Mouse (Mus musculus) intestine, postnatal 0 days (tissue): Measurements from ENCODE around the gene Islr. TPM values are rescaled to one million over a fixed set of nuclear protein-coding genes. Genes with fewer than 3 reads are reported as not detected.

ENCODE experiments used
- ATAC-seq: fragments of 200-750 bp; cut with Nextera tagmentation; 2 replicates; pipeline ENCODE4 v1.8.0; 2017; ENCODE audit warnings: mild to moderate bottlenecking, moderate TSS enrichment, moderate library complexity
- H3K27ac ChIP-seq: fragments of 300-500 bp; sonication (generic); 2 replicates; pipeline ENCODE4 v1.5.1; 2014; ENCODE audit warnings: mild to moderate bottlenecking, low read depth, low read length, moderate library complexity
- H3K27me3 ChIP-seq: fragments of 300-500 bp; sonication (generic); replicated peaks from 2 replicates; pipeline ENCODE4 v1.6.1; 2014; ENCODE audit warnings: low read length, mixed read lengths; ENCODE audit not compliant: control insufficient read depth, insufficient read depth
- H3K36me3 ChIP-seq: fragments of 300-500 bp; sonication (generic); 2 replicates; pipeline ENCODE4 v1.6.1; 2014; ENCODE audit warnings: mild to moderate bottlenecking, moderate library complexity; ENCODE audit not compliant: control insufficient read depth, insufficient read depth
- H3K4me1 ChIP-seq: fragments of 300-500 bp; sonication (generic); replicated peaks from 2 replicates; pipeline ENCODE4 v1.6.1; 2014; ENCODE audit warnings: antibody characterized with exemption, low read length, mixed read lengths; ENCODE audit not compliant: control insufficient read depth, insufficient read depth
- H3K4me2 ChIP-seq: fragments of 300-500 bp; sonication (generic); replicated peaks from 2 replicates; pipeline ENCODE4 v1.6.1; 2014; ENCODE audit warnings: low read depth, mild to moderate bottlenecking, moderate library complexity
- H3K4me3 ChIP-seq: fragments of 300-500 bp; sonication (generic); 2 replicates; pipeline ENCODE4 v1.5.1; 2014; ENCODE audit warnings: low read depth, low read length
- H3K9ac ChIP-seq: fragments of 300-500 bp; sonication (generic); 2 replicates; pipeline ENCODE4 v1.6.1; 2014; ENCODE audit warnings: mild to moderate bottlenecking, low read depth, low read length
- H3K9me3 ChIP-seq: fragments of 300-500 bp; sonication (generic); 2 replicates; pipeline ENCODE4 v1.6.1; 2016; ENCODE audit warnings: mixed run types; ENCODE audit not compliant: control insufficient read depth
- CTCF ChIP-seq: sonication (generic); IDR thresholded peaks from 2 replicates; pipeline ENCODE4 v1.5.1; 2016; ENCODE audit warnings: low read depth, mild to moderate bottlenecking, control low read depth, antibody characterized with exemption, moderate library complexity
- WGBS: fragments of 180-500 bp; shearing (Covaris S2); extraction: QIAGEN DNeasy Blood & Tissue Kit; methylation state at CpG from one replicate; pipeline ENCODE4 v1.1.7; 2014; 5-methylcytosine and 5-hydroxymethylcytosine counted together
- polyA plus RNA-seq: library from polyadenylated mRNA; unstranded; fragments of >200 nt; fragmentation: Nextera tagmentation; extraction: Ambion mirVana; gene quantifications from 2 replicates; pipeline ENCODE4 v1.2.1, GENCODE M21; 2015

The Islr gene
- polyA plus RNA-seq, 1 experiment from 2014 or later: 29.6 TPM

- H3K36me3 ChIP-seq: no peaks in the 10 kb centered on the region
- H3K4me1 ChIP-seq: no peaks in the 10 kb centered on the region
- H3K4me3 ChIP-seq: no peak overlapping the region
- H3K27me3 ChIP-seq: peaks cover 62% of the 10 kb centered on the region
- no peaks in the 10 kb centered on the region for H3K9me3 ChIP-seq
- H3K9ac ChIP-seq: no peak overlapping the region
- no peak overlapping the region for H3K27ac ChIP-seq
- no peak for TF ChIP-seq CTCF
- H3K4me2 ChIP-seq: no peak overlapping the region
- no peak for ATAC-seq
- 10% methylated on average over 14 of the region's 14 CpGs for WGBS
Observed at GRCm38 (mm10) chr9:58202676-58203453, 1.2 kb downstream of the Islr start.

- no peak overlapping the region for H3K4me2 ChIP-seq
Observed at GRCm38 (mm10) chr9:58201861-58202549, 2.1 kb downstream of the Islr start.

DNA sequence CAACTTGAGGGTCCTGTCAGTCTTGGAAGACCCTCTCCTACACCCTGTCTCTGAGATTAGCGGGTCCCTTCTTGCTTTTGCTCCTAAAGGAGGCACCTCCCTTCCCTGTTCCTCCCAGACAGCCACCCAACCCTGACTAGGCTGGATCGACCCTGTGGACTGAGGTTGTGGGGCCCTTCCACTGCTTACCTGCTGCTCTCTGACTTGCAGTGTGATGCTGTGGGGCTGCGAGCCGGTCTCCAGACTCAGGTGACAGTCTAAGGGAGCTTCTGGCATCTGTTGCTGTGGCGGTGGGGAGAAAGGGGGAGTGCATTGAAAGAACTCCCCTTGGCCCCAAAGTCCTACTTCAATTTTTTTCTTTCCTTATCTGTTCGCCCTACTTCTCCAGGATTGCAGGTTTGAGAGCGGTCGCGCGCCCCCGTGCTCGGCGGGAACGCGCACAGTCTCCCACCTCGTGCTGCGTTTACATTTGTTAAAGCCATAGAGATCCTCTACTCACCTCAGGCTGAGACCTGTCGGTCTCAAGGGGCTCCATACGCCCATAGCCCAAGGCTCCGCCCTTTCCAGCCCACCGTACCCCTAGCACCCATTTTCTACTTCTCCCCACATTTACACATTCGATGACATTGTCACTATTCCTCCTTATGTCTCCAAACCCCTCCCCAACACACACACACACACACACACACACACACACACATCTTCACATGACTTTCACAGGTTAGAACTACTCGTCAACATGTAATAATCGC is 2.8 kb downstream of the Islr start:
- Histone ChIP-seq H3K27ac (no peak overlapping the region), H3K36me3 (no peaks in the 10 kb centered on the region), H3K9me3 (no peaks in the 10 kb centered on the region), H3K4me1 (no peaks in the 10 kb centered on the region), H3K9ac (no peak overlapping the region), H3K27me3 (peaks cover 78% of the 10 kb centered on the region), H3K4me3 (no peak overlapping the region), H3K4me2 (no peak overlapping the region)
- no peak for ATAC-seq
- TF ChIP-seq CTCF: no peak
- 2% methylated on average over 24 of the region's 24 CpGs for WGBS

More at GRCm38 (mm10) chr9:58201861-58202549, 2.1 kb downstream of the Islr start:
- no peaks in the 10 kb centered on the region for H3K9me3 ChIP-seq
- H3K9ac ChIP-seq: no peak overlapping the region
- H3K4me3 ChIP-seq: no peak overlapping the region
- no peaks in the 10 kb centered on the region for H3K36me3 ChIP-seq
- no peaks in the 10 kb centered on the region for H3K4me1 ChIP-seq
- WGBS: 2% methylated on average over 37 of the region's 37 CpGs
- no peak for TF ChIP-seq CTCF
- no peak for ATAC-seq
- H3K27me3 ChIP-seq: peaks cover 71% of the 10 kb centered on the region
- H3K27ac ChIP-seq: no peak overlapping the region

DNA sequence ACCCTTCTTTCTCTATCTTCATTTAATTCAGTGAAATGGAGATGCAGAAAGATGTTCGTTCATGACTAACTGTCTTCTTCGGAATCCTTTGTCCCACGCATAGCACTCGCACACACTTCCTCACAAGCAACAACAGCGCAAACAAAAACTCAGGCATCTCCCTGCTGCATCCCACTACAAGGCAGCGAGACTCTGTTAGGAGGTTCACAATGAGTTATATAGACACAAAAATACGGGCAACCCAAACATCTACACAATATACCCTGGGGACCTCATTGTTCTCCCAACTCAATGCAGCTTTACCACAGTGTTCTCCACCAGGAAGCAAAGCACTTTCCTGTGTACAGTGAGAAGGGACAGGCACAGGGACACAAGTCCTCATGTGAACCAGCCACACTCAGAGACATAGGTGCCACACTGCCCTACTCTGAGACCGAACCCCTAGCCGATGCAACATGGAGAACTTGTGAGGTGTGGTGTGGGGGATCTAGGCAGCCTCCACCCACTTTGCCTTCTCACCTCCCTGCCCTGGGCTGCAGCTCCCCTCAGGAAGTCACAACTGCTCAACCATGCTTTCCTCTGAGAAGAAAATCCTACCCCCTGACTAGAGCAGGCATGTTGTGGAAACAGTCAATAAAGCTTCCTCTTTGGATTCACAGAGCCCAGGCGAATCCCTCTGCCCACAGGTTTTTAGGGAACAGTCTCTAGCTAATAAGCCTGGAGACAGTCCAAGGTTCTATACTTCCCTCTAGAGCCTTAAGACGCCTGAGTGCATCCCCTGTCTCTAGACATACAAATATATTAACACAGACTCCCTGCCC is 3.6 kb downstream of the Islr start:
- H3K9ac ChIP-seq: no peak overlapping the region
- H3K4me3 ChIP-seq: no peak overlapping the region
- 11% methylated on average over 11 of the region's 11 CpGs for whole genome bisulfite sequencing
- H3K27me3 ChIP-seq: peaks cover 86% of the 10 kb centered on the region
- H3K4me2 ChIP-seq: no peak overlapping the region
- no peak overlapping the region for H3K27ac ChIP-seq
- no peaks in the 10 kb centered on the region for H3K4me1 ChIP-seq
- no peak for ATAC-seq
- no peaks in the 10 kb centered on the region for H3K9me3 ChIP-seq
- no peak for TF ChIP-seq CTCF
- H3K36me3 ChIP-seq: no peaks in the 10 kb centered on the region

GRCm38 (mm10) chr9:58199381-58200269 is 4.5 kb downstream of the Islr start:
- no peak for TF ChIP-seq CTCF
- WGBS: 3% methylated on average over 41 of the region's 41 CpGs
- Histone ChIP-seq H3K27me3 (peaks cover 89% of the 10 kb centered on the region), H3K4me3 (no peak overlapping the region), H3K9ac (no peak overlapping the region), H3K9me3 (no peaks in the 10 kb centered on the region), H3K36me3 (no peaks in the 10 kb centered on the region), H3K4me1 (no peaks in the 10 kb centered on the region), H3K27ac (no peak overlapping the region), H3K4me2 (no peak overlapping the region)
- ATAC-seq: no peak
